Comparison of ENCODE assay signal across 20 mouse cellular contexts in genomic region chr6:64313132-64313531, GRCm38 (mm10).
DNase-seq lines count a peak whose midpoint lies in the region; ATAC-seq and TF ChIP-seq lines count a peak whose summit lies in the region.
"Had no signal": no experiment of that assay in that cellular context is flagged by ENCODE, and none has a peak within 500 bp of the region (broad histone marks: within the 10 kb centered on the region; RNA-seq: fewer than 3 reads in every experiment).

No protein-coding gene starts in this region.

- no peak for DNase-seq in frontal cortex, postnatal 10 days (ENCODE audit: low spot score in 2 of 2)
- DNase-seq in kidney, postnatal 0 days (ENCODE audit: low spot score), result peak; percentile 22
- DNase-seq in kidney, adult 18-20 months, result no peak
- DNase-seq in lung, postnatal 0 days (ENCODE audit: low spot score), result no peak
- DNase-seq in lung, postnatal 36 days, result no peak
- no peak for DNase-seq in adipocyte (ENCODE audit: low spot score)
- no peak for DNase-seq in forebrain, embryonic 10.5 days (ENCODE audit: extremely low spot score, low spot score)
- DNase-seq: adrenal gland, adult 8-10 months; cerebellum, adult 11 months; cerebellum, postnatal 14 days; heart, adult 11 months; liver, postnatal 0 days; thymus, postnatal 25 days had no signal

- no peak for TF ChIP-seq EP300 in lung, postnatal 0 days (IDR thresholded peaks at IDR 0.05)

- WGBS in kidney, postnatal 0 days, result 93% methylated on average over 1 of the region's 1 CpGs
- WGBS in lung, postnatal 0 days, result 90% methylated on average over 1 of the region's 1 CpGs
- WGBS in forebrain, embryonic 10.5 days, result 97% methylated on average over 1 of the region's 1 CpGs

- peak; percentile 40; the same call in 1 of the 2 replicates for TF ChIP-seq CTCF in kidney, postnatal 0 days (IDR thresholded peaks at IDR 0.05; ENCODE audit: low read depth)
- 0 out of 2 replicates have a peak, but pooled peaks have one; percentile 18 for TF ChIP-seq CTCF in lung, postnatal 0 days (IDR thresholded peaks at IDR 0.05)

- H3K9ac ChIP-seq in kidney, postnatal 0 days (ENCODE audit: low read depth, low read length), result no peak overlapping the region
- no peak overlapping the region for H3K9ac ChIP-seq in lung, postnatal 0 days (replicated peaks; ENCODE audit: low read depth)
- H3K9ac ChIP-seq: forebrain, embryonic 15.5 days; limb, embryonic 15.5 days; liver, postnatal 0 days; neural tube, embryonic 15.5 days had no signal

- H3K4me1 ChIP-seq in kidney, postnatal 0 days (replicated peaks; ENCODE audit: insufficient read depth, low read length), result no peaks in the 10 kb centered on the region
- no peaks in the 10 kb centered on the region for H3K4me1 ChIP-seq in lung, postnatal 0 days (ENCODE audit: insufficient read depth, low read depth, low read length)
- no peaks in the 10 kb centered on the region for H3K4me1 ChIP-seq in forebrain, embryonic 10.5 days
- H3K4me1 ChIP-seq: forebrain, embryonic 15.5 days; limb, embryonic 15.5 days; neural tube, embryonic 15.5 days had no signal

- ATAC-seq in frontal cortex, adult (ENCODE audit: low TSS enrichment), result peak; percentile 74
- no peak for ATAC-seq in kidney, postnatal 0 days (replicated peaks; ENCODE audit: low FRiP score, low read depth)
- no peak for ATAC-seq in lung, postnatal 0 days
- ATAC-seq: forebrain, embryonic 15.5 days; liver, postnatal 0 days had no signal

- H3K27ac ChIP-seq in kidney, postnatal 0 days, result no peak overlapping the region
- no peak overlapping the region for H3K27ac ChIP-seq in lung, postnatal 0 days (ENCODE audit: low read length)
- H3K27ac ChIP-seq in forebrain, embryonic 10.5 days, result no peak overlapping the region
- H3K27ac ChIP-seq: forebrain, embryonic 15.5 days; limb, embryonic 15.5 days; macrophage; neural tube, embryonic 15.5 days had no signal

- H3K4me3 ChIP-seq in kidney, postnatal 0 days (replicated peaks; ENCODE audit: low read depth, low read length), result no peak overlapping the region
- H3K4me3 ChIP-seq in lung, postnatal 0 days (ENCODE audit: low read depth, low read length), result no peak overlapping the region
- H3K4me3 ChIP-seq in forebrain, embryonic 10.5 days, result no peak overlapping the region
- H3K4me3 ChIP-seq: forebrain, embryonic 15.5 days; limb, embryonic 15.5 days; myocyte; neural tube, embryonic 15.5 days had no signal

- no peaks in the 10 kb centered on the region for H3K36me3 ChIP-seq in kidney, postnatal 0 days (ENCODE audit: insufficient read depth, low read length)
- no peaks in the 10 kb centered on the region for H3K36me3 ChIP-seq in lung, postnatal 0 days (ENCODE audit: insufficient read depth, low read length)
- H3K36me3 ChIP-seq in forebrain, embryonic 10.5 days (replicated peaks), result no peaks in the 10 kb centered on the region
- H3K36me3 ChIP-seq: forebrain, embryonic 15.5 days; limb, embryonic 15.5 days; neural tube, embryonic 15.5 days had no signal

- no peaks in the 10 kb centered on the region for H3K9me3 ChIP-seq in kidney, postnatal 0 days (replicated peaks; ENCODE audit: low read length)
- no peaks in the 10 kb centered on the region for H3K9me3 ChIP-seq in lung, postnatal 0 days (ENCODE audit: low read length)
- no peaks in the 10 kb centered on the region for H3K9me3 ChIP-seq in forebrain, embryonic 10.5 days
- H3K9me3 ChIP-seq: forebrain, embryonic 15.5 days; limb, embryonic 15.5 days; neural tube, embryonic 15.5 days had no signal

- H3K27me3 ChIP-seq in kidney, postnatal 0 days (ENCODE audit: insufficient read depth, low read length), result no peaks in the 10 kb centered on the region
- H3K27me3 ChIP-seq in lung, postnatal 0 days (replicated peaks; ENCODE audit: insufficient read depth, low read length), result no peaks in the 10 kb centered on the region
- no peaks in the 10 kb centered on the region for H3K27me3 ChIP-seq in forebrain, embryonic 10.5 days (ENCODE audit: poor library complexity, severe bottlenecking)
- H3K27me3 ChIP-seq: forebrain, embryonic 15.5 days; limb, embryonic 15.5 days; neural tube, embryonic 15.5 days had no signal

- H3K4me2 ChIP-seq in kidney, postnatal 0 days (ENCODE audit: low read length), result no peak overlapping the region
- H3K4me2 ChIP-seq in lung, postnatal 0 days (replicated peaks; ENCODE audit: low read depth, low read length), result no peak overlapping the region
- H3K4me2 ChIP-seq: forebrain, embryonic 15.5 days; limb, embryonic 15.5 days; midbrain, embryonic 11.5 days; neural tube, embryonic 15.5 days had no signal
